Mouse (Mus musculus): Measurements from ENCODE around the gene Stard10.
A peak's percentile ranks its signal among the peaks of the same experiment; 100 is the strongest.

The Stard10 gene

GRCm38 (mm10) chr7:101317014-101317413 is at the start of gene Stard10:
TSS of gene Stard10 (plus strand) at chr7:101317086.
- DNase-seq = no peak

- DNase-seq = no peak
These were observed 49.2 kb upstream of the Stard10 start for GRCm38 (mm10) chr7:101267457-101268259.

GRCm38 (mm10) chr7:101271602-101272001 is 45.3 kb upstream of the Stard10 start:
- DNase-seq = no peak

GRCm38 (mm10) chr7:101272466-101273160 is 44.3 kb upstream of the Stard10 start:
- no peak for DNase-seq

GRCm38 (mm10) chr7:101282721-101283120 is 34.2 kb upstream of the Stard10 start:
- no peak for DNase-seq

GRCm38 (mm10) chr7:101284504-101284903 is 32.4 kb upstream of the Stard10 start:
- DNase-seq = no peak

GRCm38 (mm10) chr7:101286891-101287290 is 30.0 kb upstream of the Stard10 start:
- no peak for DNase-seq

GRCm38 (mm10) chr7:101287820-101288219 is 29.1 kb upstream of the Stard10 start:
- no peak for DNase-seq

GRCm38 (mm10) chr7:101288436-101288835 is 28.4 kb upstream of the Stard10 start:
- peak; percentile 42 for DNase-seq

- no peak for DNase-seq
These were observed 26.5 kb upstream of the Stard10 start for GRCm38 (mm10) chr7:101290401-101290800.

GRCm38 (mm10) chr7:101291211-101291610 is 25.7 kb upstream of the Stard10 start:
- no peak for DNase-seq

- no peak for DNase-seq
These were observed 25.2 kb upstream of the Stard10 start for GRCm38 (mm10) chr7:101291641-101292040.

GRCm38 (mm10) chr7:101292086-101292485 is 24.8 kb upstream of the Stard10 start:
- no peak for DNase-seq

GRCm38 (mm10) chr7:101292696-101293095 is 24.2 kb upstream of the Stard10 start:
- no peak for DNase-seq

GRCm38 (mm10) chr7:101293138-101293537 is 23.7 kb upstream of the Stard10 start:
- DNase-seq = no peak

- DNase-seq = no peak
These were observed 23.3 kb upstream of the Stard10 start for GRCm38 (mm10) chr7:101293611-101294010.

- DNase-seq = no peak
These were observed 21.4 kb upstream of the Stard10 start for GRCm38 (mm10) chr7:101295438-101295837.

- DNase-seq = peak; percentile 80
These were observed 20.4 kb upstream of the Stard10 start for GRCm38 (mm10) chr7:101296252-101297022.

- DNase-seq = no peak
These were observed 19.9 kb upstream of the Stard10 start for GRCm38 (mm10) chr7:101297023-101297405.

- no peak for DNase-seq
These were observed 18.5 kb upstream of the Stard10 start for GRCm38 (mm10) chr7:101298375-101298774.

GRCm38 (mm10) chr7:101301361-101301880 is 15.5 kb upstream of the Stard10 start:
- peak; percentile 66 for DNase-seq

- DNase-seq = peak; percentile 98
These were observed 14.9 kb upstream of the Stard10 start, which contains the start of gene Atg16l2 for GRCm38 (mm10) chr7:101301881-101302456. TSS of gene Atg16l2 (minus strand) at chr7:101302251.

- DNase-seq = no peak
These were observed 14.2 kb upstream of the Stard10 start for GRCm38 (mm10) chr7:101302691-101303090.

Measured in thymus, postnatal 14 days (tissue).